Mouse (Mus musculus) heart, postnatal 10 days (tissue): ENCODE data around the gene Hivep3. TPM values are rescaled to one million over a fixed set of nuclear protein-coding genes. Genes with fewer than 3 reads are reported as not detected.

ENCODE experiments used
- DNase-seq, 2 experiments: peaks; one replicate each; pipeline ENCODE4 v3.0.0; 2021
- intact Hi-C: fragments of 180-260 bp; cut with DNase I; formaldehyde crosslinking; loops from one replicate; pipeline ENCODE4 v1.15.1; 2025
- total RNA-seq, 2 experiments: library from RNA; stranded (reverse); gene quantifications; 2 replicates each; pipeline ENCODE4 v1.2.3; 2021

Hivep3 gene
- total RNA-seq, 2 experiments from 2014 or later, result 5.7 to 5.9 TPM

GRCm38 (mm10) chr4:120067592-120068235, 334.1 kb downstream of the Hivep3 start:
- intact Hi-C loops, result no loop called here
- no peak for DNase-seq

GRCm38 (mm10) chr4:120068883-120069581, 335.4 kb downstream of the Hivep3 start:
- intact Hi-C loops, result no loop called here
- peak; percentile 43 to 53 for DNase-seq

GRCm38 (mm10) chr4:120069582-120069980, 336.0 kb downstream of the Hivep3 start:
- intact Hi-C loops, result no loop called here
- DNase-seq, result no peak

- intact Hi-C loops, result no loop called here
- DNase-seq, result no peak
Measured at GRCm38 (mm10) chr4:120071411-120071810, 337.8 kb downstream of the Hivep3 start.

- intact Hi-C loops, result no loop called here
- peak in 1 of 2 experiments; percentile 35 for DNase-seq
Measured at GRCm38 (mm10) chr4:120071842-120072507, 338.4 kb downstream of the Hivep3 start.

- peak; percentile 34 to 49 for DNase-seq
- intact Hi-C loops, result no loop called here
Measured at GRCm38 (mm10) chr4:120074061-120074460, 340.5 kb downstream of the Hivep3 start.

- intact Hi-C loops, result loop anchor here (2.0 kb wide), 1 partner anchor 13 kb away; no protein-coding TSS in a partner anchor
- no peak for DNase-seq
Measured at GRCm38 (mm10) chr4:120077322-120077721, 343.7 kb downstream of the Hivep3 start.

GRCm38 (mm10) chr4:120082527-120082926, 348.9 kb downstream of the Hivep3 start:
- DNase-seq, result no peak
- intact Hi-C loops, result no loop called here

- intact Hi-C loops, result no loop called here
- DNase-seq, result peak; percentile 66 to 73
Measured at GRCm38 (mm10) chr4:120083700-120084099, 350.1 kb downstream of the Hivep3 start.

GRCm38 (mm10) chr4:120089536-120089935, 356.0 kb downstream of the Hivep3 start:
- intact Hi-C loops, result loop anchor here (5.0 kb wide), 1 partner anchor 122 kb away; no protein-coding TSS in a partner anchor
- DNase-seq, result no peak

GRCm38 (mm10) chr4:120091997-120092783, 358.6 kb downstream of the Hivep3 start:
- peak; percentile 81 to 83 for DNase-seq
- intact Hi-C loops, result loop anchor here (2.0 kb wide), 1 partner anchor 15 kb away; no protein-coding TSS in a partner anchor

- intact Hi-C loops, result no loop called here
Measured at GRCm38 (mm10) chr4:120096935-120097334, 363.4 kb downstream of the Hivep3 start.

GRCm38 (mm10) chr4:120101186-120101585, 367.6 kb downstream of the Hivep3 start:
- DNase-seq, result no peak
- intact Hi-C loops, result loop anchor here (5.0 kb wide), 3 partner anchors 69 to 469 kb away; no protein-coding TSS in a partner anchor

More at GRCm38 (mm10) chr4:120096935-120097334, 363.4 kb downstream of the Hivep3 start:
- no peak for DNase-seq

GRCm38 (mm10) chr4:120104599-120104998, 371.0 kb downstream of the Hivep3 start:
- intact Hi-C loops, result loop anchor here (1.0 to 5.0 kb wide), 5 partner anchors 72 to 472 kb away; no protein-coding TSS in a partner anchor
- DNase-seq, result peak; percentile 75 to 87

GRCm38 (mm10) chr4:120106362-120106761, 372.8 kb downstream of the Hivep3 start:
- DNase-seq, result no peak
- intact Hi-C loops, result no loop called here

GRCm38 (mm10) chr4:120107787-120108186, 374.2 kb downstream of the Hivep3 start:
- DNase-seq, result no peak
- intact Hi-C loops, result no loop called here

GRCm38 (mm10) chr4:120115516-120115915, 381.9 kb downstream of the Hivep3 start:
- DNase-seq, result no peak
- intact Hi-C loops, result no loop called here

- DNase-seq, result no peak
- intact Hi-C loops, result no loop called here
Measured at GRCm38 (mm10) chr4:120116312-120116711, 382.7 kb downstream of the Hivep3 start.

GRCm38 (mm10) chr4:120120276-120120675, 386.7 kb downstream of the Hivep3 start:
- DNase-seq, result peak; percentile 75 to 81

GRCm38 (mm10) chr4:120124656-120125055, 391.1 kb downstream of the Hivep3 start:
- DNase-seq, result no peak
- intact Hi-C loops, result loop anchor here (5.0 kb wide), 2 partner anchors 207 to 258 kb away; no protein-coding TSS in a partner anchor

More at GRCm38 (mm10) chr4:120120276-120120675, 386.7 kb downstream of the Hivep3 start:
- intact Hi-C loops, result loop anchor here (2.0 kb wide), 1 partner anchor 67 kb away; no protein-coding TSS in a partner anchor
